Mouse (Mus musculus) E14TG2a.4 (cell line): ENCODE measurements around the gene Slc2a4.

Source experiments
- CTCF ChIP-seq: conservative IDR thresholded peaks from 2 replicates; pipeline ENCODE4 v1.5.1; 2014; ENCODE audit warnings: low read length
- NANOG ChIP-seq: IDR thresholded peaks from 2 replicates; pipeline ENCODE4 v1.6.1; 2014; ENCODE audit warnings: borderline replicate concordance, low read length, mixed read lengths

DNA sequence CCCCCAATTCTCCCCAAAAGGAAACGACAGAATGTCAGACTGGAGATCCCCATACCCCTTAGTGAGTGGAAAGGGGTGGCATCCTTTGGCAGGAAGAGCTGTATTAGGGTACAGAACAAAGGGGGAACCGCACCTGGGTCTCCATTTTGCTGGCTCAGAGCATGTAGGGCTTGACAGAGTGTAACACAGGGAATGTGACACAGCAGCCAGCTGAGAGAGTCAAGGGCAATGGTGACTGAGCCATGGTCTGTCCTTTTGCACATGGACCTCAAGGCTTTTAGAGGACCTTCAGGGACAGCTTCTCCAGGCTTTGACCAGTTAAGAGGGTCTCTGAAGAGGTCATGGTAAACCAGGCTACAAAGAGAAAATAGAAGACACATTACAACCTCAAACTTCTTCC lies 26.9 kb upstream of the Slc2a4 start:
- TF ChIP-seq CTCF (no peak), NANOG (no peak)
